Mouse (Mus musculus) adrenal gland, postnatal 10 days (tissue): Measurements from ENCODE around the gene Tshz2. TPM values are rescaled to one million over a fixed set of nuclear protein-coding genes. Genes with fewer than 3 reads are reported as not detected.

Source experiments
- DNase-seq: peaks from one replicate; pipeline ENCODE4 v3.0.0; 2021; ENCODE audit warnings: mixed read lengths
- total RNA-seq, 2 experiments: library from RNA; stranded (reverse); gene quantifications; 2 replicates each; pipeline ENCODE4 v1.2.3; 2021

Gene Tshz2
- total RNA-seq, 2 experiments from 2014 or later: 44.7 to 45.4 TPM

GRCm38 (mm10) chr2:169699862-169700511 is 67.2 kb downstream of the Tshz2 start:
- DNase-seq: peak; percentile 70

- no peak for DNase-seq
Observed at GRCm38 (mm10) chr2:169702725-169703486, 70.1 kb downstream of the Tshz2 start.

- DNase-seq: no peak
Observed at GRCm38 (mm10) chr2:169721793-169722326, 89.0 kb downstream of the Tshz2 start.

- no peak for DNase-seq
Observed at GRCm38 (mm10) chr2:169722341-169722740, 89.5 kb downstream of the Tshz2 start.

- peak; percentile 30 for DNase-seq
Observed at GRCm38 (mm10) chr2:169723645-169724462, 91.0 kb downstream of the Tshz2 start.

GRCm38 (mm10) chr2:169728651-169729280 is 96.0 kb downstream of the Tshz2 start:
- DNase-seq: no peak

- DNase-seq: peak; percentile 66
Observed at GRCm38 (mm10) chr2:169730551-169730996, 97.8 kb downstream of the Tshz2 start.

- no peak for DNase-seq
Observed at GRCm38 (mm10) chr2:169734053-169734452, 101.2 kb downstream of the Tshz2 start.

GRCm38 (mm10) chr2:169735475-169736406 is 102.9 kb downstream of the Tshz2 start:
- no peak for DNase-seq

GRCm38 (mm10) chr2:169740996-169741395 is 108.2 kb downstream of the Tshz2 start:
- no peak for DNase-seq

- no peak for DNase-seq
Observed at GRCm38 (mm10) chr2:169742791-169743190, 110.0 kb downstream of the Tshz2 start.

GRCm38 (mm10) chr2:169743294-169743693 is 110.5 kb downstream of the Tshz2 start:
- no peak for DNase-seq

GRCm38 (mm10) chr2:169743910-169744309 is 111.1 kb downstream of the Tshz2 start:
- DNase-seq: no peak

- no peak for DNase-seq
Observed at GRCm38 (mm10) chr2:169747114-169747642, 114.4 kb downstream of the Tshz2 start.

GRCm38 (mm10) chr2:169749331-169749945 is 116.6 kb downstream of the Tshz2 start:
- no peak for DNase-seq

GRCm38 (mm10) chr2:169750574-169751491 is 118.0 kb downstream of the Tshz2 start:
- DNase-seq: peak; percentile 70

- no peak for DNase-seq
Observed at GRCm38 (mm10) chr2:169752126-169752525, 119.3 kb downstream of the Tshz2 start.

GRCm38 (mm10) chr2:169753432-169753831 is 120.6 kb downstream of the Tshz2 start:
- no peak for DNase-seq

GRCm38 (mm10) chr2:169755091-169755490 is 122.3 kb downstream of the Tshz2 start:
- DNase-seq: no peak
